Mouse (Mus musculus): ENCODE data around the gene Bmp8a. TPM values are rescaled to one million over a fixed set of nuclear protein-coding genes. Genes with fewer than 3 reads are reported as not detected.
"Not testable (repeated sequence)": the region's sequence is repeated elsewhere in the genome, so short reads cannot be mapped to it uniquely, and the experiment has no call there.

Bmp8a gene
- polyA plus RNA-seq, 1 experiment from 2014 or later = 0.32 TPM

GRCm38 (mm10) chr4:123334177-123334576, 8.9 kb downstream of the Bmp8a start:
- WGBS = 65% methylated on average over 3 of the region's 3 CpGs
- Histone ChIP-seq H3K9ac (ENCODE audit: low read depth, low read length) (no peak overlapping the region), H3K4me3 (replicated peaks; ENCODE audit: low read depth, low read length) (no peak overlapping the region), H3K4me2 (ENCODE audit: low read length) (no peak overlapping the region), H3K4me1 (replicated peaks; ENCODE audit: insufficient read depth, low read length) (no peaks in the 10 kb centered on the region), H3K36me3 (ENCODE audit: insufficient read depth, low read length) (no peaks in the 10 kb centered on the region), H3K27ac (no peak overlapping the region), H3K9me3 (replicated peaks; ENCODE audit: low read length) (no peaks in the 10 kb centered on the region), H3K27me3 (ENCODE audit: insufficient read depth, low read length) (no peaks in the 10 kb centered on the region)
- DNase-seq (ENCODE audit: low spot score) (no peak), ATAC-seq (replicated peaks; ENCODE audit: low FRiP score, low read depth) (no peak)
- no peak for TF ChIP-seq CTCF (IDR thresholded peaks at IDR 0.05; ENCODE audit: low read depth)

GRCm38 (mm10) chr4:123333151-123333550, 9.9 kb downstream of the Bmp8a start:
- no peak for TF ChIP-seq CTCF (IDR thresholded peaks at IDR 0.05; ENCODE audit: low read depth)
- no peak for DNase-seq (ENCODE audit: low spot score)
- ATAC-seq (replicated peaks; ENCODE audit: low FRiP score, low read depth) = no peak
- no peak overlapping the region for H3K4me2 ChIP-seq (ENCODE audit: low read length)
- H3K36me3 ChIP-seq (ENCODE audit: insufficient read depth, low read length) = no peaks in the 10 kb centered on the region
- H3K4me1 ChIP-seq (replicated peaks; ENCODE audit: insufficient read depth, low read length) = no peaks in the 10 kb centered on the region
- H3K4me3 ChIP-seq (replicated peaks; ENCODE audit: low read depth, low read length) = no peak overlapping the region
- H3K9me3 ChIP-seq (replicated peaks; ENCODE audit: low read length) = no peaks in the 10 kb centered on the region
- no peaks in the 10 kb centered on the region for H3K27me3 ChIP-seq (ENCODE audit: insufficient read depth, low read length)
- WGBS = 96% methylated on average over 4 of the region's 4 CpGs
- H3K27ac ChIP-seq = no peak overlapping the region
- no peak overlapping the region for H3K9ac ChIP-seq (ENCODE audit: low read depth, low read length)

- not testable (repeated sequence) for ATAC-seq (replicated peaks; ENCODE audit: low FRiP score, low read depth); H3K36me3 ChIP-seq (ENCODE audit: insufficient read depth, low read length)
Observed at GRCm38 (mm10) chr4:123331961-123332360, 11.1 kb downstream of the Bmp8a start.

GRCm38 (mm10) chr4:123331326-123331725, 11.7 kb downstream of the Bmp8a start:
- TF ChIP-seq CTCF (IDR thresholded peaks at IDR 0.05; ENCODE audit: low read depth) = no peak
- H3K36me3 ChIP-seq (ENCODE audit: insufficient read depth, low read length) = no peaks in the 10 kb centered on the region
- H3K9me3 ChIP-seq (replicated peaks; ENCODE audit: low read length) = no peaks in the 10 kb centered on the region
- DNase-seq (ENCODE audit: low spot score) = no peak
- H3K27me3 ChIP-seq (ENCODE audit: insufficient read depth, low read length) = no peaks in the 10 kb centered on the region
- no peak overlapping the region for H3K4me2 ChIP-seq (ENCODE audit: low read length)
- ATAC-seq (replicated peaks; ENCODE audit: low FRiP score, low read depth) = no peak
- H3K9ac ChIP-seq (ENCODE audit: low read depth, low read length) = no peak overlapping the region
- 67% methylated on average over 5 of the region's 5 CpGs for WGBS
- no peaks in the 10 kb centered on the region for H3K4me1 ChIP-seq (replicated peaks; ENCODE audit: insufficient read depth, low read length)
- H3K27ac ChIP-seq = no peak overlapping the region
- no peak overlapping the region for H3K4me3 ChIP-seq (replicated peaks; ENCODE audit: low read depth, low read length)

More at GRCm38 (mm10) chr4:123331961-123332360, 11.1 kb downstream of the Bmp8a start:
- H3K27ac ChIP-seq; H3K4me3 ChIP-seq (replicated peaks; ENCODE audit: low read depth, low read length); H3K4me1 ChIP-seq (replicated peaks; ENCODE audit: insufficient read depth, low read length); H3K27me3 ChIP-seq (ENCODE audit: insufficient read depth, low read length); DNase-seq (ENCODE audit: low spot score); H3K4me2 ChIP-seq (ENCODE audit: low read length); H3K9me3 ChIP-seq (replicated peaks; ENCODE audit: low read length); H3K9ac ChIP-seq (ENCODE audit: low read depth, low read length): not testable (repeated sequence)
- WGBS = 67% methylated on average over 1 of the region's 1 CpGs

GRCm38 (mm10) chr4:123328946-123329345, 14.1 kb downstream of the Bmp8a start:
- Histone ChIP-seq H3K4me1 (replicated peaks; ENCODE audit: insufficient read depth, low read length) (no peaks in the 10 kb centered on the region), H3K36me3 (ENCODE audit: insufficient read depth, low read length) (no peaks in the 10 kb centered on the region), H3K27me3 (ENCODE audit: insufficient read depth, low read length) (no peaks in the 10 kb centered on the region), H3K4me3 (replicated peaks; ENCODE audit: low read depth, low read length) (no peak overlapping the region), H3K9me3 (replicated peaks; ENCODE audit: low read length) (no peaks in the 10 kb centered on the region), H3K4me2 (ENCODE audit: low read length) (no peak overlapping the region), H3K27ac (no peak overlapping the region), H3K9ac (ENCODE audit: low read depth, low read length) (no peak overlapping the region)
- ATAC-seq (replicated peaks; ENCODE audit: low FRiP score, low read depth) (no peak), DNase-seq (ENCODE audit: low spot score) (no peak)
- 63% methylated on average over 6 of the region's 6 CpGs for WGBS
- no peak for TF ChIP-seq CTCF (IDR thresholded peaks at IDR 0.05; ENCODE audit: low read depth)

- WGBS = 51% methylated on average over 3 of the region's 3 CpGs
- DNase-seq (ENCODE audit: low spot score) = no peak
Observed at GRCm38 (mm10) chr4:123327630-123328029, 15.4 kb downstream of the Bmp8a start.

GRCm38 (mm10) chr4:123326087-123326486, 17.0 kb downstream of the Bmp8a start:
- Histone ChIP-seq H3K4me3 (replicated peaks; ENCODE audit: low read depth, low read length) (no peak overlapping the region), H3K4me2 (ENCODE audit: low read length) (no peak overlapping the region), H3K9me3 (replicated peaks; ENCODE audit: low read length) (no peaks in the 10 kb centered on the region), H3K27me3 (ENCODE audit: insufficient read depth, low read length) (0 out of 2 replicates have a peak, but pooled peaks cover 4% of the 10 kb centered on the region), H3K36me3 (ENCODE audit: insufficient read depth, low read length) (no peaks in the 10 kb centered on the region), H3K27ac (no peak overlapping the region), H3K4me1 (replicated peaks; ENCODE audit: insufficient read depth, low read length) (no peaks in the 10 kb centered on the region), H3K9ac (ENCODE audit: low read depth, low read length) (no peak overlapping the region)
- WGBS = 60% methylated on average over 3 of the region's 3 CpGs
- TF ChIP-seq CTCF (IDR thresholded peaks at IDR 0.05; ENCODE audit: low read depth) = no peak
- ATAC-seq (replicated peaks; ENCODE audit: low FRiP score, low read depth) (no peak), DNase-seq (ENCODE audit: low spot score) (no peak)

More at GRCm38 (mm10) chr4:123327630-123328029, 15.4 kb downstream of the Bmp8a start:
- TF ChIP-seq CTCF (IDR thresholded peaks at IDR 0.05; ENCODE audit: low read depth) = no peak
- Histone ChIP-seq H3K4me2 (ENCODE audit: low read length) (no peak overlapping the region), H3K4me3 (replicated peaks; ENCODE audit: low read depth, low read length) (no peak overlapping the region), H3K9ac (ENCODE audit: low read depth, low read length) (no peak overlapping the region), H3K9me3 (replicated peaks; ENCODE audit: low read length) (no peaks in the 10 kb centered on the region), H3K36me3 (ENCODE audit: insufficient read depth, low read length) (no peaks in the 10 kb centered on the region), H3K27me3 (ENCODE audit: insufficient read depth, low read length) (no peaks in the 10 kb centered on the region), H3K4me1 (replicated peaks; ENCODE audit: insufficient read depth, low read length) (no peaks in the 10 kb centered on the region), H3K27ac (no peak overlapping the region)
- no peak for ATAC-seq (replicated peaks; ENCODE audit: low FRiP score, low read depth)
